Mouse (Mus musculus) lung, postnatal 4 days (tissue): ENCODE data around the gene Hoxd4.
A peak's percentile ranks its signal among the peaks of the same experiment; 100 is the strongest.

Source experiments
- DNase-seq, 2 experiments: peaks; one replicate each; pipeline ENCODE4 v3.0.0; 2021

Hoxd4 gene

GRCm38 (mm10) chr2:74679596-74679971 lies 32.1 kb upstream of the Hoxd4 start:
- no peak for DNase-seq

GRCm38 (mm10) chr2:74679980-74680379 lies 31.7 kb upstream of the Hoxd4 start:
- no peak for DNase-seq

- DNase-seq: no peak
These were observed 30.9 kb upstream of the Hoxd4 start for GRCm38 (mm10) chr2:74680561-74681398.

- no peak for DNase-seq
These were observed 29.9 kb upstream of the Hoxd4 start for GRCm38 (mm10) chr2:74681594-74682531.

- peak in 1 of 2 experiments; percentile 22 for DNase-seq
These were observed 28.9 kb upstream of the Hoxd4 start for GRCm38 (mm10) chr2:74682796-74683195.

GRCm38 (mm10) chr2:74683471-74683951 lies 28.2 kb upstream of the Hoxd4 start:
- no peak for DNase-seq

- DNase-seq: no peak
These were observed 27.6 kb upstream of the Hoxd4 start for GRCm38 (mm10) chr2:74684106-74684505.

- DNase-seq: no peak
These were observed 26.6 kb upstream of the Hoxd4 start for GRCm38 (mm10) chr2:74685059-74685603.

GRCm38 (mm10) chr2:74686301-74686987 lies 25.3 kb upstream of the Hoxd4 start:
- peak; percentile 54 to 67 for DNase-seq

- DNase-seq: no peak
These were observed 24.6 kb upstream of the Hoxd4 start for GRCm38 (mm10) chr2:74686988-74687697.

GRCm38 (mm10) chr2:74687698-74688555 lies 23.8 kb upstream of the Hoxd4 start:
- no peak for DNase-seq

GRCm38 (mm10) chr2:74688795-74689573 lies 22.7 kb upstream of the Hoxd4 start:
- DNase-seq: no peak

- peak in 1 of 2 experiments; percentile 25 for DNase-seq
These were observed 22.0 kb upstream of the Hoxd4 start for GRCm38 (mm10) chr2:74689574-74690337.

- DNase-seq: no peak
These were observed 21.4 kb upstream of the Hoxd4 start for GRCm38 (mm10) chr2:74690338-74690716.

- DNase-seq: peak; percentile 56 to 74
These were observed 20.4 kb upstream of the Hoxd4 start, which contains the start of gene Hoxd10 for GRCm38 (mm10) chr2:74691022-74691951. Hoxd10 (plus strand) TSS chr2:74691924.

- no peak for DNase-seq
These were observed 19.5 kb upstream of the Hoxd4 start for GRCm38 (mm10) chr2:74691995-74692807.

GRCm38 (mm10) chr2:74692808-74693431 lies 18.8 kb upstream of the Hoxd4 start:
- DNase-seq: no peak
